In genomic region chr11:96534531-96534930, GRCm38 (mm10) we compare ENCODE assay signal across 21 mouse cellular contexts.
DNase-seq lines count a peak whose midpoint lies in the region; ATAC-seq and TF ChIP-seq lines count a peak whose summit lies in the region.
"Had no signal": no experiment of that assay in that cellular context is flagged by ENCODE, and none has a peak within 500 bp of the region (broad histone marks: within the 10 kb centered on the region; RNA-seq: fewer than 3 reads in every experiment).

No protein-coding gene starts in this region.

- no peaks in the 10 kb centered on the region for H3K36me3 ChIP-seq in hindbrain, postnatal 0 days (ENCODE audit: insufficient read depth, low read length)
- H3K36me3 ChIP-seq in hindbrain, embryonic 11.5 days (ENCODE audit: control insufficient read depth, insufficient read depth, low read length) = no peaks in the 10 kb centered on the region
- H3K36me3 ChIP-seq in testis, adult 2 months (ENCODE audit: control insufficient read depth, insufficient read depth, low read length) = no peaks in the 10 kb centered on the region
- H3K36me3 ChIP-seq: heart, embryonic 12.5 days; limb, embryonic 15.5 days; midbrain, embryonic 13.5 days had no signal

- no peaks in the 10 kb centered on the region for H3K4me1 ChIP-seq in hindbrain, postnatal 0 days (ENCODE audit: insufficient read depth, low read length)
- H3K4me1 ChIP-seq in hindbrain, embryonic 11.5 days (replicated peaks; ENCODE audit: control insufficient read depth, insufficient read depth, low read length) = no peaks in the 10 kb centered on the region; the same call in 1 of the 2 replicates
- no peaks in the 10 kb centered on the region for H3K4me1 ChIP-seq in testis, adult 2 months (ENCODE audit: control insufficient read depth, insufficient read depth, low read length)
- H3K4me1 ChIP-seq: heart, embryonic 12.5 days; limb, embryonic 15.5 days had no signal

- peak; percentile 21; the same call in 1 of the 2 replicates for TF ChIP-seq CTCF in hindbrain, postnatal 0 days (IDR thresholded peaks at IDR 0.05; ENCODE audit: low read depth)
- peak; percentile 44; the same call in 1 of the 2 replicates for TF ChIP-seq CTCF in testis, adult 2 months (IDR thresholded peaks at IDR 0.05; ENCODE audit: control insufficient read depth, insufficient read depth, insufficient replicate concordance, low read depth, low read length)

- H3K27ac ChIP-seq in hindbrain, postnatal 0 days = no peak overlapping the region
- H3K27ac ChIP-seq in hindbrain, embryonic 11.5 days (ENCODE audit: low read depth, low read length) = no peak overlapping the region
- no peak overlapping the region for H3K27ac ChIP-seq in testis, adult 2 months (ENCODE audit: control insufficient read depth, insufficient read depth, low read depth, low read length)
- H3K27ac ChIP-seq: limb, embryonic 15.5 days; midbrain, embryonic 13.5 days; stomach, postnatal 0 days had no signal

- DNase-seq in hindbrain, postnatal 0 days (ENCODE audit: low spot score) = no peak
- DNase-seq in hindbrain, embryonic 11.5 days (ENCODE audit: low spot score) = no peak
- DNase-seq in testis, postnatal 14 days (ENCODE audit: low spot score) = no peak
- peak; percentile 34 for DNase-seq in ZHBTc4 (ENCODE audit: low read depth, low spot score)
- no peak for DNase-seq in spleen, postnatal 10 days (ENCODE audit: low spot score in 2 of 2)
- DNase-seq: cerebellum, postnatal 10 days; embryo, embryonic 11 days; gastrocnemius, postnatal 25 days; heart, postnatal 36 days; kidney, adult 8-10 months; kidney, postnatal 4 days; lung, adult 18-20 months; lung, postnatal 36 days; thymus, postnatal 36 days had no signal

- H3K4me3 ChIP-seq in hindbrain, postnatal 0 days (ENCODE audit: low read length) = no peak overlapping the region
- no peak overlapping the region for H3K4me3 ChIP-seq in hindbrain, embryonic 11.5 days (ENCODE audit: low read depth, low read length)
- no peak overlapping the region for H3K4me3 ChIP-seq in testis, adult 2 months (ENCODE audit: control insufficient read depth, low read depth, low read length)
- H3K4me3 ChIP-seq: heart, embryonic 12.5 days; limb, embryonic 15.5 days; midbrain, embryonic 13.5 days had no signal

- no peak overlapping the region for H3K4me2 ChIP-seq in hindbrain, postnatal 0 days (ENCODE audit: low read depth, low read length)
- H3K4me2 ChIP-seq in hindbrain, embryonic 11.5 days (replicated peaks; ENCODE audit: low read depth, low read length) = no peak overlapping the region
- H3K4me2 ChIP-seq: heart, embryonic 12.5 days; limb, embryonic 15.5 days; midbrain, embryonic 13.5 days had no signal

- TF ChIP-seq POLR2A in testis, adult 2 months (IDR thresholded peaks at IDR 0.05; ENCODE audit: control insufficient read depth, low read depth, low read length) = no peak

- no peak overlapping the region for H3K9ac ChIP-seq in hindbrain, postnatal 0 days (replicated peaks; ENCODE audit: low read length)
- H3K9ac ChIP-seq in hindbrain, embryonic 11.5 days (ENCODE audit: low read depth, low read length) = no peak overlapping the region
- H3K9ac ChIP-seq: heart, embryonic 12.5 days; limb, embryonic 15.5 days; midbrain, embryonic 13.5 days had no signal

- ATAC-seq in hindbrain, postnatal 0 days = no peak
- ATAC-seq in hindbrain, embryonic 11.5 days (ENCODE audit: low FRiP score) = no peak
- ATAC-seq in monocyte, adult 5-6 weeks (replicated peaks; ENCODE audit: insufficient number of reproducible peaks, low FRiP score, low TSS enrichment, poor library complexity, severe bottlenecking) = no peak
- ATAC-seq: hindbrain, embryonic 16.5 days; midbrain, embryonic 13.5 days had no signal

- H3K27me3 ChIP-seq in hindbrain, postnatal 0 days (ENCODE audit: insufficient read depth, low read length) = no peaks in the 10 kb centered on the region
- no peaks in the 10 kb centered on the region for H3K27me3 ChIP-seq in hindbrain, embryonic 11.5 days (ENCODE audit: control insufficient read depth, insufficient read depth, low read length)
- H3K27me3 ChIP-seq in testis, adult 2 months (ENCODE audit: control insufficient read depth, insufficient read depth, low read length) = no peaks in the 10 kb centered on the region

- WGBS in hindbrain, postnatal 0 days = 73% methylated on average over 2 of the region's 2 CpGs
- 74% methylated on average over 2 of the region's 2 CpGs for WGBS in hindbrain, embryonic 11.5 days

- no peaks in the 10 kb centered on the region for H3K9me3 ChIP-seq in hindbrain, postnatal 0 days (ENCODE audit: low read length)
- H3K9me3 ChIP-seq in hindbrain, embryonic 11.5 days (ENCODE audit: control insufficient read depth, low read length) = no peaks in the 10 kb centered on the region
- H3K9me3 ChIP-seq: heart, embryonic 12.5 days; limb, embryonic 15.5 days; midbrain, embryonic 13.5 days had no signal
